Mouse (Mus musculus) heart, adult 2 months (tissue): ENCODE results near the gene Tuba1a.

Experiments used
- CTCF ChIP-seq: fragments of 200-600 bp; IDR thresholded peaks from 2 replicates; pipeline ENCODE4 v1.8.1; 2022; ENCODE audit warnings: antibody characterized with exemption, mild to moderate bottlenecking, moderate library complexity
- POLR2A ChIP-seq: fragments of 200-500 bp; IDR thresholded peaks from 2 replicates; pipeline ENCODE4 v1.6.1; 2011; ENCODE audit warnings: mild to moderate bottlenecking, low read depth, low read length, control low read depth; ENCODE audit not compliant: insufficient read depth

DNA sequence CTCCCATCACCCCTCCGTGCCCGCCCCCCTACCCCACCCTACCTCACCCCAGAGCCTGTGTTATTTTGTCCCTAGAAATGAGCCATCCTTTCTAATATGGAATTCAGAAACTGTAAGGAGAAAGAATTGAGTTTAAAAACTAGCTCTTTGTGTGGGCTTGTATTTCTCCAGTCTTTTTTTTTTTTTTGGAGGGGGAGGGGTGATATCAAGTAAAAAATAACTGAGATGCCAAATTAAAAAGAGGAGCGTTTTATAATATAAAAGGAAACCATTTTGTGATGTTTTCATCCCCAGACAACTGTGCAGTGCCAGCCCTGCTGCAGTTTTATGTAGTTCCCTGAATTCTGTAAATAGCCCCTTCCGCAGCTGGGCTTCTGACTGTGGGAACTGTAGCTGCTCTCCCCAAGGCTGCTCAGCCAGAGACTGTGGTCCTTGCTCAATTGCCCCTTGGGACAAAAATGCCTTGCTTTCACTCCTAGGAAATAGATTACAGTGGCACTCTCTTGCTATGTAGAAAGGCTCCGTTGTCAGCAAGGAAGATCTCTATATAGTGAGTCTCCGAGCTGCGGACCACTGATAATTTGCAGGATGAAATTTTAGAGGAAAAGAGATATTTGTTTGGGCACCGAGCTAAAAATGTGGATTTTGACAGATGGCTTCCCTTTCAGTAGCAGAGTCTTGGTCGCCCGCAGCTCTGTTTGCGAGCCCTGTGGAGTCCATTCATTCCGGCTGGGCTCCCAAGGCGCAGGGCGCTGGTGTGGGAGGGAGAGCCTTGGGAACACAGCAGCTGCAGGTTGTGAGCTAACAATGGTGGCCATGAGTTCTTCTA lies 1.1 kb upstream of the Tuba1a start:
- TF ChIP-seq CTCF: no peak
- 0 out of 2 replicates have a peak, but pooled peaks have one; percentile 11 for TF ChIP-seq POLR2A
